Mouse (Mus musculus) olfactory bulb, adult 2 months (tissue): ENCODE measurements at regions not wholly inside any gene's neighbourhood (a gene's known extent, or its start where the extent isn't known, plus 50 kb on each side); places are given as distances from the start of the nearest gene placed in this dataset.

Experiments
- CTCF ChIP-seq: fragments of 200-500 bp; IDR thresholded peaks from 2 replicates; pipeline ENCODE4 v1.5.1; 2012; ENCODE audit warnings: low read depth, mild to moderate bottlenecking, low read length, moderate library complexity; ENCODE audit not compliant: insufficient read depth
- POLR2A ChIP-seq: fragments of 200-500 bp; IDR thresholded peaks from 2 replicates; pipeline ENCODE4 v1.6.1; 2012; ENCODE audit warnings: mild to moderate bottlenecking, low read depth, low read length, moderate library complexity; ENCODE audit not compliant: insufficient read depth

- TF ChIP-seq CTCF (no peak), POLR2A (no peak)
These were observed 104.3 kb upstream of the Zc3h12c start for GRCm38 (mm10) chr9:52272668-52273067.
